Mouse (Mus musculus) MEL (cell line): Measurements from ENCODE around the gene Agpat1. TPM values are rescaled to one million over a fixed set of nuclear protein-coding genes. Genes with fewer than 3 reads are reported as not detected.

Source experiments
- DNase-seq: peaks from one replicate; pipeline ENCODE4 v3.0.0; 2011; ENCODE audit warnings: low read depth, low spot score
- H3K27ac ChIP-seq: 2 replicates; pipeline ENCODE4 v1.5.1; 2012; ENCODE audit warnings: low read depth, mild to moderate bottlenecking, control low read depth, low read length, moderate library complexity; ENCODE audit not compliant: control insufficient read depth
- H3K27me3 ChIP-seq, 2 experiments: fragments of 150-350 bp in 1 of 2; sonication (generic) in 1 of 2; 2 replicates each; pipeline ENCODE4 v1.6.1; 2012; ENCODE audit warnings: low read length in 2 of 2, mild to moderate bottlenecking in 2 of 2, improper control_type of control experiment in 1 of 2, moderate library complexity in 1 of 2; ENCODE audit not compliant: insufficient read depth in 2 of 2, control insufficient read depth in 1 of 2
- H3K36me3 ChIP-seq, 2 experiments: 2 replicates each; pipeline ENCODE4 v1.6.1; 2012 to 2014; ENCODE audit warnings: low read length in 2 of 2, improper control_type of control experiment in 1 of 2, inconsistent platforms in 1 of 2, mild to moderate bottlenecking in 1 of 2; ENCODE audit not compliant: insufficient read depth in 2 of 2, control insufficient read depth in 1 of 2
- H3K4me1 ChIP-seq, 2 experiments: fragments of 150-350 bp in 1 of 2; sonication (generic) in 1 of 2; 2 replicates each; pipeline ENCODE4 v1.6.1; 2012; ENCODE audit warnings: low read length in 2 of 2, improper control_type of control experiment in 1 of 2, mild to moderate bottlenecking in 1 of 2; ENCODE audit not compliant: insufficient read depth in 2 of 2, control insufficient read depth in 1 of 2
- H3K4me3 ChIP-seq, 2 experiments: fragments of 150-350 bp in 1 of 2; sonication (generic) in 1 of 2; 2 replicates each; pipeline ENCODE4 v1.5.1; 2012; ENCODE audit warnings: low read depth in 2 of 2, low read length in 2 of 2, mild to moderate bottlenecking in 2 of 2, moderate library complexity in 2 of 2, control low read depth in 1 of 2, improper control_type of control experiment in 1 of 2; ENCODE audit not compliant: control insufficient read depth in 1 of 2, insufficient read depth in 1 of 2
- H3K79me2 ChIP-seq: 2 replicates; pipeline ENCODE4 v1.6.1; 2012; ENCODE audit warnings: mild to moderate bottlenecking, low read length, moderate library complexity; ENCODE audit not compliant: control insufficient read depth, poor library complexity, insufficient read depth
- H3K9ac ChIP-seq: 2 replicates; pipeline ENCODE4 v1.6.1; 2012; ENCODE audit warnings: low read depth, mild to moderate bottlenecking, control low read depth, low read length, moderate library complexity; ENCODE audit not compliant: control insufficient read depth, poor library complexity, severe bottlenecking
- H3K9me3 ChIP-seq: fragments of 150-350 bp; sonication (generic); replicated peaks from 2 replicates; pipeline ENCODE4 v1.6.1; 2012; ENCODE audit warnings: mild to moderate bottlenecking, low read length, improper control_type of control experiment, moderate library complexity; ENCODE audit not compliant: insufficient read depth
- BHLHE40 ChIP-seq: IDR thresholded peaks from 2 replicates; pipeline ENCODE4 v1.6.1; 2012; ENCODE audit warnings: low read depth, mild to moderate bottlenecking, inconsistent platforms, low read length, improper control_type of control experiment, borderline replicate concordance
- CHD1 ChIP-seq: IDR thresholded peaks from 2 replicates; pipeline ENCODE4 v1.6.1; 2012; ENCODE audit warnings: low read depth, mild to moderate bottlenecking, inconsistent platforms, low read length, improper control_type of control experiment
- CHD2 ChIP-seq: IDR thresholded peaks from 2 replicates; pipeline ENCODE4 v1.6.1; 2011; ENCODE audit warnings: low read length, improper control_type of control experiment
- CTCF ChIP-seq, 3 experiments: IDR thresholded peaks in 2 of 3; conservative IDR thresholded peaks in 1 of 3; 2 replicates each; pipeline ENCODE4 v1.5.1; 2011 to 2012; ENCODE audit warnings: low read length in 3 of 3, low read depth in 2 of 3, mild to moderate bottlenecking in 2 of 3, improper control_type of control experiment in 1 of 3, inconsistent platforms in 1 of 3, mixed read lengths in 1 of 3, moderate library complexity in 1 of 3; ENCODE audit not compliant: control insufficient read depth in 1 of 3, insufficient read depth in 1 of 3, poor library complexity in 1 of 3, severe bottlenecking in 1 of 3
- E2F4 ChIP-seq: IDR thresholded peaks from 2 replicates; pipeline ENCODE4 v1.6.1; 2011; ENCODE audit warnings: low read depth, low read length, improper control_type of control experiment, borderline replicate concordance
- ELF1 ChIP-seq: IDR thresholded peaks from 2 replicates; pipeline ENCODE4 v1.6.1; 2014; ENCODE audit warnings: low read depth, mild to moderate bottlenecking, inconsistent platforms, low read length, improper control_type of control experiment, moderate library complexity
- EP300 ChIP-seq, 2 experiments: IDR thresholded peaks; 2 replicates each; pipeline ENCODE4 v1.6.1; 2011; ENCODE audit warnings: improper control_type of control experiment in 2 of 2, low read length in 2 of 2, low read depth in 1 of 2, mild to moderate bottlenecking in 1 of 2
- ETS1 ChIP-seq: IDR thresholded peaks from 2 replicates; pipeline ENCODE4 v1.6.1; 2012; ENCODE audit warnings: low read depth, mild to moderate bottlenecking, inconsistent platforms, low read length, improper control_type of control experiment, moderate library complexity
- GABPA ChIP-seq: IDR thresholded peaks from 2 replicates; pipeline ENCODE4 v1.6.1; 2012; ENCODE audit warnings: low read depth, mild to moderate bottlenecking, inconsistent platforms, low read length, improper control_type of control experiment, moderate library complexity
- HCFC1 ChIP-seq: IDR thresholded peaks from 2 replicates; pipeline ENCODE4 v1.6.1; 2012; ENCODE audit warnings: low read depth, mild to moderate bottlenecking, inconsistent platforms, low read length, improper control_type of control experiment, moderate library complexity
- JUND ChIP-seq: IDR thresholded peaks from 2 replicates; pipeline ENCODE4 v1.6.1; 2011; ENCODE audit warnings: low read depth, mild to moderate bottlenecking, improper control_type of control experiment, low read length
- MAX ChIP-seq: IDR thresholded peaks from 2 replicates; pipeline ENCODE4 v1.6.1; 2011; ENCODE audit warnings: low read length, improper control_type of control experiment
- MAZ ChIP-seq: IDR thresholded peaks from 2 replicates; pipeline ENCODE4 v1.6.1; 2012; ENCODE audit warnings: low read depth, mild to moderate bottlenecking, inconsistent platforms, low read length, improper control_type of control experiment
- MEF2A ChIP-seq: IDR thresholded peaks from 2 replicates; pipeline ENCODE4 v1.6.1; 2014; ENCODE audit warnings: low read depth, mild to moderate bottlenecking, inconsistent platforms, low read length, improper control_type of control experiment; ENCODE audit not compliant: poor library complexity, insufficient replicate concordance, severe bottlenecking; ENCODE audit errors: extremely low read depth
- MYB ChIP-seq: IDR thresholded peaks from 2 replicates; pipeline ENCODE4 v1.6.1; 2011; ENCODE audit warnings: mild to moderate bottlenecking, low read depth, low read length, improper control_type of control experiment
- NELFE ChIP-seq: IDR thresholded peaks from 2 replicates; pipeline ENCODE4 v1.6.1; 2011; ENCODE audit warnings: low read depth, low read length, improper control_type of control experiment
- NRF1 ChIP-seq: IDR thresholded peaks from 2 replicates; pipeline ENCODE4 v1.6.1; 2014; ENCODE audit warnings: low read depth, mild to moderate bottlenecking, inconsistent platforms, low read length, improper control_type of control experiment, moderate library complexity; ENCODE audit not compliant: poor library complexity, insufficient read depth, severe bottlenecking
- POLR2A ChIP-seq, 2 experiments: IDR thresholded peaks; 2 replicates each; pipeline ENCODE4 v1.6.1; 2011 to 2012; ENCODE audit warnings: low read length in 2 of 2, mild to moderate bottlenecking in 2 of 2, control low read depth in 1 of 2, improper control_type of control experiment in 1 of 2, low read depth in 1 of 2, moderate library complexity in 1 of 2; ENCODE audit not compliant: control insufficient read depth in 1 of 2, insufficient read depth in 1 of 2, poor library complexity in 1 of 2
- POLR2AphosphoS2 ChIP-seq: IDR thresholded peaks from 2 replicates; pipeline ENCODE4 v1.6.1; 2011; ENCODE audit warnings: low read length, improper control_type of control experiment
- POLR2AphosphoS5 ChIP-seq: IDR thresholded peaks from 2 replicates; pipeline ENCODE4 v1.6.1; 2012; ENCODE audit warnings: low read depth, borderline replicate concordance, mild to moderate bottlenecking, inconsistent platforms, low read length, moderate library complexity, mixed read lengths
- RCOR1 ChIP-seq: IDR thresholded peaks from 2 replicates; pipeline ENCODE4 v1.6.1; 2012; ENCODE audit warnings: low read depth, mild to moderate bottlenecking, inconsistent platforms, low read length, improper control_type of control experiment
- SMC3 ChIP-seq: IDR thresholded peaks from 2 replicates; pipeline ENCODE4 v1.6.1; 2011; ENCODE audit warnings: low read depth, low read length, improper control_type of control experiment
- TAL1 ChIP-seq: IDR thresholded peaks from 2 replicates; pipeline ENCODE4 v1.6.1; 2012; ENCODE audit warnings: mild to moderate bottlenecking, inconsistent platforms, low read length, moderate library complexity, mixed read lengths
- TBP ChIP-seq: IDR thresholded peaks from 2 replicates; pipeline ENCODE4 v1.8.0; 2011; ENCODE audit warnings: low read depth, low read length, improper control_type of control experiment
- UBTF ChIP-seq: IDR thresholded peaks from 2 replicates; pipeline ENCODE4 v1.6.1; 2012; ENCODE audit warnings: low read depth, mild to moderate bottlenecking, inconsistent platforms, low read length, improper control_type of control experiment, moderate library complexity, borderline replicate concordance; ENCODE audit not compliant: insufficient read depth
- USF1 ChIP-seq: IDR thresholded peaks from 2 replicates; pipeline ENCODE4 v1.6.1; 2014; ENCODE audit warnings: low read depth, mild to moderate bottlenecking, inconsistent platforms, low read length, improper control_type of control experiment, moderate library complexity
- ZC3H11A ChIP-seq: IDR thresholded peaks from 2 replicates; pipeline ENCODE4 v1.6.1; 2012; ENCODE audit warnings: low read depth, mild to moderate bottlenecking, inconsistent platforms, low read length, improper control_type of control experiment
- ZMIZ1 ChIP-seq: IDR thresholded peaks from 2 replicates; pipeline ENCODE4 v1.6.1; 2012; ENCODE audit warnings: low read depth, mild to moderate bottlenecking, inconsistent platforms, low read length, improper control_type of control experiment, moderate library complexity
- ZNF384 ChIP-seq: IDR thresholded peaks from 2 replicates; pipeline ENCODE4 v1.6.1; 2012; ENCODE audit warnings: low read depth, mild to moderate bottlenecking, inconsistent platforms, low read length, improper control_type of control experiment
- polyA plus RNA-seq, 2 experiments: library from polyadenylated mRNA; stranded (reverse) in 1 of 2; unstranded in 1 of 2; fragments of >175 nt in 1 of 2; fragments of >200 nt in 1 of 2; gene quantifications; 2 replicates each; pipeline versions ENCODE4 v1.2.1 to v1.2.4; 2012; ENCODE audit warnings: low replicate concordance in 2 of 2, low read depth in 1 of 2; ENCODE audit not compliant: insufficient read length in 2 of 2, insufficient read depth in 1 of 2, missing spikeins in 1 of 2
- total RNA-seq: library from RNA; depleted of rRNA; stranded (reverse); fragments of 300-350 nt; gene quantifications from 2 replicates; pipeline ENCODE4 v1.2.3, GENCODE M21; 2012

Agpat1 gene
- total and polyA plus RNA-seq, 3 experiments = 85.2 to 153 TPM; not detected in 1

DNA sequence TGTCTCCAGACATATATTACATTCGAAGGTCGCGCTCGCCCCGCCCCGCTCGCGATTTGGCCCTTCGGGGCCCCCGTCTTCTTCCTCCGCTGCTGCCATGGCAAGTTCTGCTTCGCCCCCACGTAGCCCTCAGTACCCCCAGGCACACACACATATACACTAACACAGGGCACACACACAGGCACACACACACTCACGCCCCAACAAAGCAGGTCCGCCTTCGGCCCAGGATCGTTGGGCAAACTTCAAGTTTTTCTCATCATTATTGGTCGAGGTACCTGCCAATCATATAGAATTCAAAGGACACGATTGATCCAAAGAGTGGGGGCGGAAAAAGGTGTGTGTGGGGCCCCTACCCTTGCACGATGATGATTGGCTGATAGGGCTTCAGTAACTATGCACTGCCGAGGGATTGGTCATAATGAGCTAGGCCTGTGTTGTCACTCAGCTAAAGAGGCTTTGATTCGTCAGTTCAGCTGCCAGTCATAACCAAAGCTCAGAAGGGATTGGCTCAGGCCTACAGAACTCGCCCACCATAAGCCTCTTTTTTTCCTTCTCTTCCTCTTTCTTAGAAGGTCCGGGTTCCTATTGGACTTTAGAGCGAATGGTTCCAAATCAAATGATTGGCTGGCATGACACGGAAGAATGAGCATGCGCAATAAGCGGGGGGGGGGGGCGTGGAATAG, 544 bp upstream of the Agpat1 start, which contains the start of gene Rnf5 (continued):
- TF ChIP-seq CTCF (IDR thresholded peaks at IDR 0.05 in 2 of 3, conservative IDR thresholded peaks at IDR 0.05 in 1 of 3; ENCODE audit: control insufficient read depth in 1 of 3, insufficient read depth in 1 of 3, low read depth in 2 of 3, low read length in 3 of 3, poor library complexity in 1 of 3, severe bottlenecking in 1 of 3) (no peak), ZMIZ1 (no peak), ETS1 (peak; percentile 30; the same call in 1 of the 2 replicates), ZNF384 (peak; percentile 96), RCOR1 (no peak), E2F4 (no peak), MYB (no peak), POLR2AphosphoS2 (no peak), CHD1 (no peak), GABPA (no peak), UBTF (no peak), MEF2A (no peak), EP300 (IDR thresholded peaks at IDR 0.05; ENCODE audit: low read depth in 1 of 2, low read length in 2 of 2) (no peak)

DNA sequence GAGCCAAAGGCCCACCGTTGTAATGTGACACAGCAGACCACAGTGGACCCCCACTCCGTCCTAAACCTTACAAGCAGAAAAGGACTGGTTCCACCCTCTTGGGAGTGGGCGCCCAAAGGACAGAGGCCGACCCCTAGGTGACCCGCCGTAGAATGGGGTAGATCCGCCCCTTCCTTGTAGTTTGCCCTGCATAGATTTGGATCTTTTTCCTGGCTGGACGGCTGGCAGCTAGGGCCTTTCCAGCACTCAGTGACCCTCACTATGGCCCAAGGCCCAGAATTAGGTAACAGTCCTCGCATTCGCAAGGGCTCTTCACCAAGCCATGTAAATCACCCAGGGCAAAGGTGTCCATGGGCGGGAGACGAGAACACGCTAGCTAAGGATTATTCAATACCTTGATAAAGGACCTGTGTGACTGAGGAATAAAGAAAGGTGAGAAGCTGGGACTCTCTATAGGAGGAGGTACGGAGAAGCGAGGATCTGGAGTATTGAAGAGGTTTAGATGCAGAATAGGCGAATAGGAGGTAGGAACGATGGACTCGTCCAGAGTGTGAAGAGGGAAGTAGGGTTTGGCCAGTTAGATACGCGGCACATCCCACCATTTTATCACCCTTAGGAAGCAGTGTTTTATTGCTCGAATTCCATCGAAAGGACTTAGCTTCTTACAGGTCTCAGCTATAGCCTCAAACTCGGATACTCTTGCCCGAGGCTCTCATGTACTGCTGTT, 612 bp downstream of the Agpat1 start:
- Histone ChIP-seq H3K9ac (peak overlapping the region; percentile 98), H3K36me3 (peaks cover 0 to 10% of the 10 kb centered on the region in 2 experiments; a peak in 2 of 4 replicates), H3K4me3 (peak overlapping the region; percentile 95 to 99), H3K4me1 (peaks cover 6 to 26% of the 10 kb centered on the region in 2 experiments; a peak in 3 of 4 replicates), H3K27me3 (no peaks in the 10 kb centered on the region), H3K9me3 (no peaks in the 10 kb centered on the region), H3K79me2 (peaks cover 53% of the 10 kb centered on the region), H3K27ac (peak overlapping the region; percentile 87)
- peak; percentile 78 for DNase-seq
- TF ChIP-seq ZMIZ1 (no peak), HCFC1 (no peak), ZNF384 (no peak), ELF1 (no peak), GABPA (no peak), SMC3 (no peak), POLR2AphosphoS2 (0 out of 2 replicates have a peak, but pooled peaks have one; percentile 19), RCOR1 (0 out of 2 replicates have a peak, but pooled peaks have one; percentile 13), USF1 (0 out of 2 replicates have a peak, but pooled peaks have one; percentile 5), MEF2A (no peak), POLR2AphosphoS5 (0 out of 2 replicates have a peak, but pooled peaks have one; percentile 7), CHD2 (no peak), EP300 (IDR thresholded peaks at IDR 0.05; ENCODE audit: low read depth in 1 of 2, low read length in 2 of 2) (no peak), NELFE (no peak), ZC3H11A (no peak), ETS1 (0 out of 2 replicates have a peak, but pooled peaks have one; percentile 2), CHD1 (peak; percentile 75; the same call in 1 of the 2 replicates), POLR2A (IDR thresholded peaks at IDR 0.05; ENCODE audit: control insufficient read depth in 1 of 2, insufficient read depth in 1 of 2, low read depth in 1 of 2, low read length in 2 of 2, poor library complexity in 1 of 2) (no peak), NRF1 (no peak), BHLHE40 (no peak), MAZ (peak; percentile 13; the same call in 1 of the 2 replicates), TBP (0 out of 2 replicates have a peak, but pooled peaks have one; percentile 52), CTCF (IDR thresholded peaks at IDR 0.05 in 2 of 3, conservative IDR thresholded peaks at IDR 0.05 in 1 of 3; ENCODE audit: control insufficient read depth in 1 of 3, insufficient read depth in 1 of 3, low read depth in 2 of 3, low read length in 3 of 3, poor library complexity in 1 of 3, severe bottlenecking in 1 of 3) (no peak), MAX (peak; percentile 36; the same call in 1 of the 2 replicates), TAL1 (no peak), JUND (no peak)
